Comparison of ENCODE assay signal across 15 mouse cellular contexts in genomic region chr11:78830180-78830579, GRCm38 (mm10). TPM values are rescaled to one million over a fixed set of nuclear protein-coding genes. Genes with fewer than 3 reads are reported as not detected.
DNase-seq lines count a peak whose midpoint lies in the region; ATAC-seq lines count a peak whose summit lies in the region.
"Had no signal": no experiment of that assay in that cellular context is flagged by ENCODE, and none has a peak within 500 bp of the region (broad histone marks: within the 10 kb centered on the region; RNA-seq: fewer than 3 reads in every experiment).

No protein-coding gene starts in this region.

- no peak overlapping the region for H3K4me2 ChIP-seq in heart, embryonic 13.5 days
- H3K4me2 ChIP-seq in midbrain, embryonic 12.5 days (replicated peaks): no peak overlapping the region
- H3K4me2 ChIP-seq in midbrain, embryonic 15.5 days: no peak overlapping the region
- peak overlapping the region; percentile 11; the same call in 1 of the 2 replicates for H3K4me2 ChIP-seq in liver, embryonic 13.5 days

- no peaks in the 10 kb centered on the region for H3K36me3 ChIP-seq in heart, embryonic 13.5 days
- H3K36me3 ChIP-seq in midbrain, embryonic 12.5 days: no peaks in the 10 kb centered on the region
- no peaks in the 10 kb centered on the region for H3K36me3 ChIP-seq in midbrain, embryonic 15.5 days (replicated peaks)
- no peaks in the 10 kb centered on the region for H3K36me3 ChIP-seq in liver, embryonic 13.5 days

- H3K27me3 ChIP-seq in heart, embryonic 13.5 days (replicated peaks): no peaks in the 10 kb centered on the region
- H3K27me3 ChIP-seq in midbrain, embryonic 12.5 days: no peaks in the 10 kb centered on the region
- H3K27me3 ChIP-seq in midbrain, embryonic 15.5 days (replicated peaks): no peaks in the 10 kb centered on the region
- H3K27me3 ChIP-seq in liver, embryonic 13.5 days: no peaks in the 10 kb centered on the region
- H3K27me3 ChIP-seq: CH12.LX had no signal

- DNase-seq in heart, adult 11 months: no peak
- DNase-seq in liver, embryonic 13.5 days: no peak
- DNase-seq in thymus, postnatal 25 days: peak; percentile 36
- no peak for DNase-seq in layer of hippocampus, adult 11-12 months (ENCODE audit: low spot score)
- no peak for DNase-seq in adrenal gland, postnatal 25 days
- DNase-seq: cerebellum, postnatal 36 days; gastrocnemius, postnatal 10 days; right cerebral cortex, postnatal 4 days had no signal

- H3K4me3 ChIP-seq in heart, embryonic 13.5 days: no peak overlapping the region
- H3K4me3 ChIP-seq in midbrain, embryonic 12.5 days: no peak overlapping the region
- no peak overlapping the region for H3K4me3 ChIP-seq in midbrain, embryonic 15.5 days
- H3K4me3 ChIP-seq in liver, embryonic 13.5 days (replicated peaks): no peak overlapping the region

- WGBS in heart, embryonic 13.5 days: 19% methylated on average over 8 of the region's 8 CpGs
- 62% methylated on average over 8 of the region's 8 CpGs for WGBS in midbrain, embryonic 12.5 days
- 69% methylated on average over 8 of the region's 8 CpGs for WGBS in midbrain, embryonic 15.5 days
- 16% methylated on average over 8 of the region's 8 CpGs for whole genome bisulfite sequencing in liver, embryonic 13.5 days (ENCODE audit: insufficient replicate concordance)

- H3K9me3 ChIP-seq in heart, embryonic 13.5 days: no peaks in the 10 kb centered on the region
- no peaks in the 10 kb centered on the region for H3K9me3 ChIP-seq in midbrain, embryonic 12.5 days
- no peaks in the 10 kb centered on the region for H3K9me3 ChIP-seq in midbrain, embryonic 15.5 days
- no peaks in the 10 kb centered on the region for H3K9me3 ChIP-seq in liver, embryonic 13.5 days (replicated peaks)

- H3K4me1 ChIP-seq in heart, embryonic 13.5 days: peaks cover 78% of the 10 kb centered on the region
- peaks cover 22% of the 10 kb centered on the region for H3K4me1 ChIP-seq in midbrain, embryonic 12.5 days
- H3K4me1 ChIP-seq in midbrain, embryonic 15.5 days: peaks cover 23% of the 10 kb centered on the region
- peaks cover 94% of the 10 kb centered on the region for H3K4me1 ChIP-seq in liver, embryonic 13.5 days (replicated peaks)

- H3K27ac ChIP-seq in heart, embryonic 13.5 days (replicated peaks): peak overlapping the region; percentile 70
- H3K27ac ChIP-seq in midbrain, embryonic 12.5 days (replicated peaks): no peak overlapping the region
- H3K27ac ChIP-seq in midbrain, embryonic 15.5 days: no peak overlapping the region
- H3K27ac ChIP-seq in liver, embryonic 13.5 days: peak overlapping the region; percentile 98
- H3K27ac ChIP-seq: hindbrain, postnatal 0 days; macrophage had no signal

- no peak for ATAC-seq in heart, embryonic 13.5 days (ENCODE audit: extremely low read depth, insufficient number of reproducible peaks, low FRiP score, low TSS enrichment)
- no peak for ATAC-seq in midbrain, embryonic 12.5 days (ENCODE audit: low FRiP score, low read depth)
- no peak for ATAC-seq in midbrain, embryonic 15.5 days (replicated peaks)
- no peak for ATAC-seq in liver, embryonic 13.5 days (ENCODE audit: low read depth)
- ATAC-seq: forebrain, embryonic 16.5 days; hindbrain, postnatal 0 days had no signal

- peak overlapping the region; percentile 39; the same call in 1 of the 2 replicates for H3K9ac ChIP-seq in heart, embryonic 13.5 days
- 0 out of 2 replicates have a peak overlapping the region, but pooled peaks have one; percentile 0 for H3K9ac ChIP-seq in midbrain, embryonic 12.5 days (replicated peaks)
- no peak overlapping the region for H3K9ac ChIP-seq in midbrain, embryonic 15.5 days
- H3K9ac ChIP-seq in liver, embryonic 13.5 days: peak overlapping the region; percentile 42

RNA-seq across cellular contexts. Expression of gene Lyrm9, which starts 3.8 kb away (rescaled TPM):
- polyA plus RNA-seq in heart, embryonic 13.5 days (2015; fragmentation: Nextera tagmentation; extraction: Ambion mirVana): 28.5 and 35.1 TPM in 2 replicates
- polyA plus RNA-seq in midbrain, embryonic 12.5 days (2016; fragmentation: Nextera tagmentation; extraction: Ambion mirVana): 17.0 and 17.3 TPM in 2 replicates
- 31.9 and 35.8 TPM in 2 replicates for polyA plus RNA-seq in midbrain, embryonic 15.5 days (2015; fragmentation: Nextera tagmentation; extraction: Ambion mirVana)
- polyA plus RNA-seq in liver, embryonic 13.5 days (2015; fragmentation: Nextera tagmentation; extraction: Ambion mirVana): 21.4 and 21.7 TPM in 2 replicates
- 42.8 and 59.0 TPM in 2 replicates for total RNA-seq in adrenal gland, postnatal 25 days (2021)

Comparison
In these comparisons a context has a peak if more than half of its experiments do, and no peak if none do; other contexts are left out.
1. H3K27ac ChIP-seq: peak in heart, embryonic 13.5 days (single experiment) and liver, embryonic 13.5 days (single experiment); none in midbrain, embryonic 12.5 days (single experiment) and midbrain, embryonic 15.5 days (single experiment).